Mouse (Mus musculus) cerebellum, adult 2 months (tissue): ENCODE measurements around the gene Myrip.

Experiments
- CTCF ChIP-seq: fragments of 200-500 bp; IDR thresholded peaks from 2 replicates; pipeline ENCODE4 v1.5.1; 2011; ENCODE audit warnings: low read depth, mild to moderate bottlenecking, control low read depth, low read length, moderate library complexity, borderline replicate concordance; ENCODE audit not compliant: insufficient read depth
- POLR2A ChIP-seq: fragments of 200-500 bp; IDR thresholded peaks from 2 replicates; pipeline ENCODE4 v1.6.1; 2011; ENCODE audit warnings: low read length, control low read depth, borderline replicate concordance; ENCODE audit not compliant: insufficient read depth

GRCm38 (mm10) chr9:120338172-120338571 lies 36.9 kb downstream of the Myrip start:
- TF ChIP-seq POLR2A (no peak), CTCF (no peak)
